Mouse (Mus musculus): Measurements from ENCODE around the gene Trim39. TPM values are rescaled to one million over a fixed set of nuclear protein-coding genes. Genes with fewer than 3 reads are reported as not detected.

Gene Trim39
- polyA plus RNA-seq, 1 experiment from 2014 or later, result 22.0 TPM

DNA sequence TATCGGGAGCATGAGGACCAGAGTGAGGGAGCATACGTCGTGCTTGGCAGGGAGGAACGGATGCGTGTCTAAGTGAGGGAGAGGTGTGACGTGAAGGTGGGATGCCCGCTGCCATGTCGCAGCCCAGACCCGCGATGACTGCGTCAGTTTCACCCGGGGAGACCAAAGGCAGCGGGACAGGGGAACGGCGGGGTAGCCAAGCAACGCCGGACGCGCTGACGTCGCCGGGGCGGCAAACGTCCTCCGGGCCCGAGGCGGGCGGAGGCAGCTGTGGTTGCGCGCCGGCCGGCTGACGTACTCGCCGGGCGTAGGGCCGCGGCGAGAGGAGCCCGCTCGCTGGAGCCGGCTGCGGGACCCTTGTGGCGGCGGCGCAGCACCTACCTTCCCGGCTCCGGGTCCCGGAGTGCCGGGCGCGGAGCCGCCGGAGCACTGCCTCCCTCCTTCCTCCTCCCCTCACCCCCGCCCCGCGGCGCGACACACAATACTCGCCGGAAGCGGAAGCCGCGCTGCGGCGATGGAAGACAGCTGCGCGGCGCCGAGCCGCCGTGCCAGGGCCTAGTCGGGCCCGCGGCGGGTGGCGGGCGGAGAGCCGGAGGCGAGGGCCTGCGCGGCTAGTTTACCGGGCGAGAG, 976 bp downstream of the Trim39 start:
- peaks cover 31% of the 10 kb centered on the region for H3K4me1 ChIP-seq
- ATAC-seq (ENCODE audit: low FRiP score, low read depth), result peak; percentile 91
- H3K27ac ChIP-seq, result peak overlapping the region; percentile 90
- no peaks in the 10 kb centered on the region for H3K27me3 ChIP-seq
- H3K9ac ChIP-seq, result peak overlapping the region; percentile 92
- H3K4me3 ChIP-seq, result peak overlapping the region; percentile 87
- peak overlapping the region; percentile 94 for H3K4me2 ChIP-seq (replicated peaks)
- H3K9me3 ChIP-seq, result no peaks in the 10 kb centered on the region
- H3K36me3 ChIP-seq, result peaks cover 49% of the 10 kb centered on the region
- WGBS, result under 1% methylated on average over 64 of the region's 84 CpGs

DNA sequence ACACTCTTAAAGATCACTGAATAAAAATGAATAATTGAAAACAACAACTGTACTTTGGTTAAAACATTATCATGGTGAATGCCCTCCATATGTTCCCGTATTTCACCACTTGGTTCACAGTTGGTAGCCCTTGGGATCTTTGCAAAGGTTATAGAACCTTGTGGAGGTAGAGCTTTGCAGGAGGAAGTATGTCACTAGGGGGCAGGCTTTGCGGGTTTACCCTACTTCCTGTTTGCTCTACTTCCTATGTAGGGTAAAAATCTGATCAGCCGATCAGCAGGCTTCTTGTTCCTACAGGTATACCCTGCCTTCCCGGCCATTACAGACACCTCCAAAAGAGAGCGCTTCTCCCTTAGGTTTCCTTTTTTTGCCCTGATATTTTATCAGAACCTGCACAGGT, 6.2 kb downstream of the Trim39 start:
- ATAC-seq (ENCODE audit: low FRiP score, low read depth), result no peak
- no peaks in the 10 kb centered on the region for H3K27me3 ChIP-seq
- H3K4me2 ChIP-seq (replicated peaks), result no peak overlapping the region
- no peak overlapping the region for H3K9ac ChIP-seq
- H3K4me1 ChIP-seq, result peaks cover 10% of the 10 kb centered on the region
- no peaks in the 10 kb centered on the region for H3K9me3 ChIP-seq
- peaks cover 75% of the 10 kb centered on the region for H3K36me3 ChIP-seq
- no peak overlapping the region for H3K27ac ChIP-seq
- no peak overlapping the region for H3K4me3 ChIP-seq
- 73% methylated on average over 5 of the region's 5 CpGs for WGBS

- no peaks in the 10 kb centered on the region for H3K27me3 ChIP-seq
- peaks cover 90% of the 10 kb centered on the region for H3K36me3 ChIP-seq
- H3K4me3 ChIP-seq, result no peak overlapping the region
- 87% methylated on average over 3 of the region's 3 CpGs for WGBS
- H3K4me1 ChIP-seq, result no peaks in the 10 kb centered on the region
- no peak overlapping the region for H3K27ac ChIP-seq
- ATAC-seq (ENCODE audit: low FRiP score, low read depth), result no peak
- no peak overlapping the region for H3K4me2 ChIP-seq (replicated peaks)
- no peak overlapping the region for H3K9ac ChIP-seq
- no peaks in the 10 kb centered on the region for H3K9me3 ChIP-seq
These were observed 7.6 kb downstream of the Trim39 start for GRCm38 (mm10) chr17:36264273-36264925.

DNA sequence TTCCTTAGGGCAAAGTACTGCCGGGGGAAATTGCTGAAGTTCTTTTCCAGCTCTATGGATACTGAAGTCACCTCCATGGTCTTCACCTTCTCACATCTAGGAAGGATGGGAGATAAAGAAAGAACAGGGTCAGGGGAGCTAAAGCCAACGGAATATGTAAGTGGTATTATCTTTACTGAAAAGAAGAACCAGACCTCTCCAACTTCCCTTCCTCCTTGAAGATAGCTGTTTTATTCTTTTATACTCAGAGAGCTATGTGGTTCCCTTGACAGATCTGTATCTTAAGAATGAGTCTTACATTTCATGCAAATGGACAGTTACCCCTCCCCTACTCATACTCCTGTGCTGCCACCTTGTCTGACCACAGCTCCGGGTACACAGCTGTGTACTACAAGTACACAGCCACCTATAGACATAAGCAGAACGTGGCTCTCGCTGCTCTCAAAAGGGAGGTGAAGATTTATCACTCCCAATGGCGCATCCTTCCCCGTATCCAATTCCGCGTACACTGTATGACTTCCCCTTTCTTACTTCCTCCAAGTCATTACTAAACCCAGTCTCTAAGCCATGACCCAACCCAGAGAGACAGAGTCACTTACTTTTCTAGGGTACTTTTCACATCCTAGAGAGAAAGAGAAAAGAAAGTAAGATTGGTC, 10.4 kb downstream of the Trim39 start:
- H3K27ac ChIP-seq, result no peak overlapping the region
- no peak for ATAC-seq (ENCODE audit: low FRiP score, low read depth)
- no peaks in the 10 kb centered on the region for H3K9me3 ChIP-seq
- peaks cover 4% of the 10 kb centered on the region for H3K4me1 ChIP-seq
- no peak overlapping the region for H3K4me3 ChIP-seq
- WGBS, result 95% methylated on average over 9 of the region's 9 CpGs
- H3K36me3 ChIP-seq, result peaks cover 80% of the 10 kb centered on the region
- no peak overlapping the region for H3K9ac ChIP-seq
- H3K27me3 ChIP-seq, result no peaks in the 10 kb centered on the region
- no peak overlapping the region for H3K4me2 ChIP-seq (replicated peaks)

DNA sequence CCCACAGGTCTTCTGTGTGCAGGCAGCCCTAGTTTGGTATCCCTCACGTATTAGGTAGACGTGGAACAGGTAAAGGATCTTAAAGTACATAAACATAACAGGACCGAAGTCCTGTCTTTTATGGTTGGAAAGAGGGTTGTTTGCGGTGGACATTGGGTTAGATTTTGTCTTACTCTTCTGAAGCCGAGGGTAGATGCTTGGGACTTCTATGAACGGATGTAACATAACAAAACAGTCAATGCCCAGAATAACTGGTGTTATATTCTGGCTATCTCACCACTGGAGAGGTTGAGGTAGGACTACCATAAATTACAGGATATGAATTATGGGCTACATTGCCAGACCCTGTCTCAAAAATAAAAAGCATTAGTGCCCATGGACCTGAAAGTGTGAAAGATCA, 14.1 kb downstream of the Trim39 start, which contains the start of gene Rpp21:
Gene Rpp21, minus strand, starts transcription at position 101 of the 400 bp plus-strand sequence.
- peak within 1 kb of the TSS; percentile 80 for H3K9ac ChIP-seq
- peak within 1 kb of the TSS; percentile 78 for H3K4me3 ChIP-seq
- H3K4me1 ChIP-seq, result peaks cover 6% of the 10 kb centered on the region
- peaks cover 50% of the 10 kb centered on the region for H3K36me3 ChIP-seq
- peak within 1 kb of the TSS; percentile 78 for H3K27ac ChIP-seq
- H3K27me3 ChIP-seq, result 0 out of 2 replicates have a peak, but pooled peaks cover 3% of the 10 kb centered on the region
- 48% methylated on average over 6 of the region's 6 CpGs for WGBS
- no peak for ATAC-seq (ENCODE audit: low FRiP score, low read depth)
- H3K9me3 ChIP-seq, result no peaks in the 10 kb centered on the region
- peak within 1 kb of the TSS; percentile 63 for H3K4me2 ChIP-seq (replicated peaks)

DNA sequence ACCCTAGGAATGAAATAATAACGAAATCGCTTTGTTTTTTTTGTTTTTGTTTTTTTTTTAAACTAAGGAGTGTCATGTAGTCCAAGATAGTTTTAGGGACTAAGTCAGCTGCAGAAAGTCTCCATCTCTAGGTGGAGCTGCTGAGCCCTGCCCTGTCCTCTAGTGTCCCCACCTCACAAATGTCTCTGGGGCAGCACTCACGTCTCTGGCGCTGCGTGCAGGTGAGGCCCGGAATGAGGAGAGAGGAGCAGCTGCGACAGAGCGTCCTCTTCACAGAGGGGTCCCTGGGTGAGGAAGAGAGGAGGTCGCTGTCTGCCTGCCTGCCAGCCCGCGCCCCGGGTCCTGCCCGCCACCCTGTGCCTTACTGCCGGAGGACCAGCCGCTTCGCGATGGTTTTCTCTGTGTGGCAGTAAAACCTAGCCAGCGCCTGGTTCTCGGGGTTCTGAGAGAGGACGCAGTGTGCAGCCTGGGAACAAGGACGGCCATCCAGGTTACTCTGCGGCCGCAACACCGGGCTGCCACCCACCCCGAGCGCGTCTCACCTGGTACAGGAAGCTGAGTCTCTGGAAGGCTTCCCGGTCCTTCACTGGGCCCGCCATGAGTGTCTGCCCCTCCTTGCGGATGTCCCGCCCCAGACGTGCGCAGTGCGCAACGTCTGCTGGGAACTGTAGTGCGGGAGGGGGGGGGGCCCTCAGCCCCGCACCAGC, 14.7 kb downstream of the Trim39 start:
- Histone ChIP-seq H3K27ac (peak overlapping the region; percentile 78), H3K9me3 (no peaks in the 10 kb centered on the region), H3K27me3 (peaks cover 7% of the 10 kb centered on the region), H3K4me1 (peaks cover 6% of the 10 kb centered on the region), H3K4me2 (replicated peaks) (peak overlapping the region; percentile 63), H3K9ac (peak overlapping the region; percentile 80), H3K4me3 (peak overlapping the region; percentile 78), H3K36me3 (peaks cover 45% of the 10 kb centered on the region)
- under 1% methylated on average over 37 of the region's 37 CpGs for WGBS
- peak; percentile 97 for ATAC-seq (ENCODE audit: low FRiP score, low read depth)

DNA sequence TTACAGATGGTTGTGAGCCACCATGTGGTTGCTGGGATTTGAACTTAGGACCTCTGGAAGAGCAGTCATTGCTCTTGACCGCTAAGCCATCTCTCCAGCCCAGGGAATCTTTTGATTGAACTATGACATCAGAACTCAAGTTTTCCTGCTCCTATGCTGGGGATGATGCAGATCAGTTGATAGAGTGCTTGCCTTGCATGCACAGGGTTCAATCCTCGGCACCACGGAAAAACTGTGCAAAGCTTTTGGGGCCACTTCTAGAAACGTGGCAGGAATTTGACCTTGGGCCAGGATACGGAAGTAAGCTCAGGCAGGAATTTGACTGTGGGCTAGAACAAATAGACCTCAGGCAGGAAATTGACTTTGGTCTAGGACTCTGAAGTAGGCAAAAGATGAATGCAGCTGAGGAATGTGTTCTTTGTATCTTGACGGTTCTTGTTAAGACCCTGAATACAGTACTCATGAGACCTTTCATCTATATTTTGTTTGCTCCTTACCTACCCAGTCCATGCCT, 18.9 kb downstream of the Trim39 start:
- no peak overlapping the region for H3K4me3 ChIP-seq

GRCm38 (mm10) chr17:36252250-36252876, 19.7 kb downstream of the Trim39 start:
- WGBS, result 13% methylated on average over 25 of the region's 25 CpGs
- H3K9me3 ChIP-seq, result no peaks in the 10 kb centered on the region
- H3K27me3 ChIP-seq, result peaks cover 51% of the 10 kb centered on the region
- peaks cover 5% of the 10 kb centered on the region; the same call in 1 of the 2 replicates for H3K36me3 ChIP-seq
- H3K4me1 ChIP-seq, result peaks cover 9% of the 10 kb centered on the region
- H3K4me3 ChIP-seq, result peak overlapping the region; percentile 31
- peak overlapping the region; percentile 58 for H3K4me2 ChIP-seq (replicated peaks)
- peak; percentile 46; the same call in 1 of the 2 replicates for ATAC-seq (ENCODE audit: low FRiP score, low read depth)
- no peak overlapping the region for H3K27ac ChIP-seq
- peak overlapping the region; percentile 53 for H3K9ac ChIP-seq

More for the DNA sequence above, 18.9 kb downstream of the Trim39 start:
- Histone ChIP-seq H3K4me2 (replicated peaks) (no peak overlapping the region), H3K9me3 (no peaks in the 10 kb centered on the region), H3K4me1 (peaks cover 9% of the 10 kb centered on the region), H3K36me3 (peaks cover 5% of the 10 kb centered on the region; the same call in 1 of the 2 replicates), H3K9ac (no peak overlapping the region), H3K27me3 (peaks cover 43% of the 10 kb centered on the region), H3K27ac (no peak overlapping the region)
- WGBS, result 59% methylated on average over 6 of the region's 6 CpGs
- ATAC-seq (ENCODE audit: low FRiP score, low read depth), result no peak

- Histone ChIP-seq H3K36me3 (no peaks in the 10 kb centered on the region), H3K27me3 (peaks cover 52% of the 10 kb centered on the region), H3K4me2 (replicated peaks) (no peak overlapping the region; the same call in 1 of the 2 replicates), H3K4me1 (0 out of 2 replicates have a peak, but pooled peaks cover 3% of the 10 kb centered on the region), H3K9me3 (no peaks in the 10 kb centered on the region), H3K4me3 (peak overlapping the region; percentile 1; the same call in 1 of the 2 replicates), H3K27ac (no peak overlapping the region), H3K9ac (no peak overlapping the region)
- WGBS, result 30% methylated on average over 33 of the region's 33 CpGs
- ATAC-seq (ENCODE audit: low FRiP score, low read depth), result no peak
These were observed 23.2 kb downstream of the Trim39 start for GRCm38 (mm10) chr17:36248886-36249285.

DNA sequence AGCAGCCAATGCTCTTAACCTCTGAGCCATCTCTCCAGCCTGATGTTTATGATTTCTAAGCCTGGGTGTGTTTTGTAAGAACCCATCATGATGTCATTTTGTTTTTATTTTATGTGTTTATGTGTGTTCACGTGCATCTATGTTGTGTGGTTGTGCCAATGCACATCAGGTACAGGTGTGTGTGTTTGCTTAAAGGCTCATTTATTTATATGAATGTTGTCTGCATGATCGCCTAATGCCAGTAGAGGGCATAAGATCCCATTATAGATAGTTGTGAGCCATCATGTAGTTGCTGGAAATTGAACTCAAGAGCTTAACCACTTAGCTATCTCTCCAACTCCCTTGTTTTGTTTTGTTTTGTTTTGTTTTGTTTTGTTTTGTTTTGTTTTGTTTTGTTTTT, 26.3 kb downstream of the Trim39 start:
- Histone ChIP-seq H3K9ac (no peak overlapping the region), H3K4me2 (replicated peaks) (no peak overlapping the region), H3K4me1 (peaks cover 5% of the 10 kb centered on the region), H3K9me3 (no peaks in the 10 kb centered on the region), H3K27me3 (peaks cover 37% of the 10 kb centered on the region), H3K36me3 (no peaks in the 10 kb centered on the region), H3K4me3 (no peak overlapping the region), H3K27ac (no peak overlapping the region)
- ATAC-seq (ENCODE audit: low FRiP score, low read depth), result no peak
- 80% methylated on average over 2 of the region's 2 CpGs for WGBS

DNA sequence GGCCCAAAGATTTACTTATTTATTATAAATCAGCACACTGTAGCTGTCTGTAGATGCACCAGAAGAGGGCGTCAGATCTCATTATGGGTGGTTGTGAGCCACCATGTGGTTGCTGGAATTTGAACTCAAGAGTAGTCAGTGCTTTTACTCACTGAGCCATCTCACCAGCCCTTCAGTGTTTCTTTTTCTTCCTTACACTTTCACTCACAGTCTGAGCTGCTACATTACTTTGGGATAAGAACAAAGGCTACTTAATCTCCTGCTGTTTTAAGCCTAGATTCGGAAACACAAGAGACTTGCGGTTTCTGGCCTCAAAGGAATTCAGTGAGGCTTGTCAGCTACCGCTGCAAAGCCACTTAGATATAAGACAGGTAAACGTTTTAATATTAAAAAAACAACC, 28.0 kb downstream of the Trim39 start:
- 42% methylated on average over 5 of the region's 5 CpGs for WGBS
- no peak overlapping the region for H3K27ac ChIP-seq
- no peaks in the 10 kb centered on the region for H3K36me3 ChIP-seq
- H3K9ac ChIP-seq, result no peak overlapping the region
- H3K4me2 ChIP-seq (replicated peaks), result no peak overlapping the region
- H3K4me1 ChIP-seq, result peaks cover 9% of the 10 kb centered on the region
- H3K27me3 ChIP-seq, result peaks cover 26% of the 10 kb centered on the region
- ATAC-seq (ENCODE audit: low FRiP score, low read depth), result no peak
- H3K9me3 ChIP-seq, result no peaks in the 10 kb centered on the region
- no peak overlapping the region for H3K4me3 ChIP-seq

All from limb, embryonic 13.5 days (tissue).